Mouse (Mus musculus): ENCODE measurements around the gene Myo1a. TPM values are rescaled to one million over a fixed set of nuclear protein-coding genes. Genes with fewer than 3 reads are reported as not detected.
A peak's percentile ranks its signal among the peaks of the same experiment; 100 is the strongest.

The Myo1a gene
- polyA plus RNA-seq, 1 experiment = 2.0 TPM

GRCm38 (mm10) chr10:127705783-127706182, 813 bp downstream of the Myo1a start:
- TF ChIP-seq CTCF (IDR thresholded peaks at IDR 0.05; ENCODE audit: borderline replicate concordance, extremely low read depth, insufficient read depth, insufficient read length) (no peak), POLR2A (IDR thresholded peaks at IDR 0.05; ENCODE audit: borderline replicate concordance, extremely low read depth, insufficient read depth, insufficient read length, poor library complexity, severe bottlenecking) (no peak)
- DNase-seq (ENCODE audit: low read depth) = no peak

GRCm38 (mm10) chr10:127707721-127708120, 2.8 kb downstream of the Myo1a start:
- DNase-seq (ENCODE audit: low read depth) = no peak
- TF ChIP-seq CTCF (IDR thresholded peaks at IDR 0.05; ENCODE audit: borderline replicate concordance, extremely low read depth, insufficient read depth, insufficient read length) (no peak), POLR2A (IDR thresholded peaks at IDR 0.05; ENCODE audit: borderline replicate concordance, extremely low read depth, insufficient read depth, insufficient read length, poor library complexity, severe bottlenecking) (no peak)

- TF ChIP-seq CTCF (IDR thresholded peaks at IDR 0.05; ENCODE audit: borderline replicate concordance, extremely low read depth, insufficient read depth, insufficient read length) (no peak), POLR2A (IDR thresholded peaks at IDR 0.05; ENCODE audit: borderline replicate concordance, extremely low read depth, insufficient read depth, insufficient read length, poor library complexity, severe bottlenecking) (no peak)
- DNase-seq (ENCODE audit: low read depth) = no peak
These were observed 3.9 kb downstream of the Myo1a start for GRCm38 (mm10) chr10:127708850-127709370.

- no peak for TF ChIP-seq POLR2A (IDR thresholded peaks at IDR 0.05; ENCODE audit: borderline replicate concordance, extremely low read depth, insufficient read depth, insufficient read length, poor library complexity, severe bottlenecking)
- TF ChIP-seq CTCF (IDR thresholded peaks at IDR 0.05; ENCODE audit: borderline replicate concordance, extremely low read depth, insufficient read depth, insufficient read length) = no peak
- no peak for DNase-seq (ENCODE audit: low read depth)
These were observed 5.4 kb downstream of the Myo1a start for GRCm38 (mm10) chr10:127710331-127710730.

GRCm38 (mm10) chr10:127712736-127713135, 7.8 kb downstream of the Myo1a start:
- no peak for DNase-seq (ENCODE audit: low read depth)
- TF ChIP-seq POLR2A (IDR thresholded peaks at IDR 0.05; ENCODE audit: borderline replicate concordance, extremely low read depth, insufficient read depth, insufficient read length, poor library complexity, severe bottlenecking) = no peak
- TF ChIP-seq CTCF (IDR thresholded peaks at IDR 0.05; ENCODE audit: borderline replicate concordance, extremely low read depth, insufficient read depth, insufficient read length) = no peak

GRCm38 (mm10) chr10:127721671-127722418, 16.9 kb downstream of the Myo1a start:
- peak; percentile 63 for DNase-seq (ENCODE audit: low read depth)
- TF ChIP-seq CTCF (IDR thresholded peaks at IDR 0.05; ENCODE audit: borderline replicate concordance, extremely low read depth, insufficient read depth, insufficient read length) (no peak), POLR2A (IDR thresholded peaks at IDR 0.05; ENCODE audit: borderline replicate concordance, extremely low read depth, insufficient read depth, insufficient read length, poor library complexity, severe bottlenecking) (no peak)

- no peak for TF ChIP-seq POLR2A (IDR thresholded peaks at IDR 0.05; ENCODE audit: borderline replicate concordance, extremely low read depth, insufficient read depth, insufficient read length, poor library complexity, severe bottlenecking)
- no peak for TF ChIP-seq CTCF (IDR thresholded peaks at IDR 0.05; ENCODE audit: borderline replicate concordance, extremely low read depth, insufficient read depth, insufficient read length)
- no peak for DNase-seq (ENCODE audit: low read depth)
These were observed 19.2 kb downstream of the Myo1a start, which contains the start of gene Tac2 for GRCm38 (mm10) chr10:127724178-127724577. Gene Tac2, plus strand, starts transcription at chr10:127724478.

- no peak for TF ChIP-seq CTCF (IDR thresholded peaks at IDR 0.05; ENCODE audit: borderline replicate concordance, extremely low read depth, insufficient read depth, insufficient read length)
- TF ChIP-seq POLR2A (IDR thresholded peaks at IDR 0.05; ENCODE audit: borderline replicate concordance, extremely low read depth, insufficient read depth, insufficient read length, poor library complexity, severe bottlenecking) = no peak
These were observed 20.2 kb downstream of the Myo1a start for GRCm38 (mm10) chr10:127725136-127725535.

GRCm38 (mm10) chr10:127728437-127728836, 23.5 kb downstream of the Myo1a start:
- TF ChIP-seq POLR2A (IDR thresholded peaks at IDR 0.05; ENCODE audit: borderline replicate concordance, extremely low read depth, insufficient read depth, insufficient read length, poor library complexity, severe bottlenecking) = no peak
- no peak for TF ChIP-seq CTCF (IDR thresholded peaks at IDR 0.05; ENCODE audit: borderline replicate concordance, extremely low read depth, insufficient read depth, insufficient read length)
- DNase-seq (ENCODE audit: low read depth) = peak; percentile 26

More at GRCm38 (mm10) chr10:127725136-127725535, 20.2 kb downstream of the Myo1a start:
- no peak for DNase-seq (ENCODE audit: low read depth)

GRCm38 (mm10) chr10:127730285-127730932, 25.4 kb downstream of the Myo1a start:
- TF ChIP-seq POLR2A (IDR thresholded peaks at IDR 0.05; ENCODE audit: borderline replicate concordance, extremely low read depth, insufficient read depth, insufficient read length, poor library complexity, severe bottlenecking) (no peak), CTCF (IDR thresholded peaks at IDR 0.05; ENCODE audit: borderline replicate concordance, extremely low read depth, insufficient read depth, insufficient read length) (no peak)
- no peak for DNase-seq (ENCODE audit: low read depth)

- DNase-seq (ENCODE audit: low read depth) = peak; percentile 67
- TF ChIP-seq CTCF (IDR thresholded peaks at IDR 0.05; ENCODE audit: borderline replicate concordance, extremely low read depth, insufficient read depth, insufficient read length) (no peak), POLR2A (IDR thresholded peaks at IDR 0.05; ENCODE audit: borderline replicate concordance, extremely low read depth, insufficient read depth, insufficient read length, poor library complexity, severe bottlenecking) (no peak)
These were observed 26.0 kb downstream of the Myo1a start for GRCm38 (mm10) chr10:127730933-127731310.

Measured in brain, embryonic 14.5 days (tissue).